Mouse (Mus musculus): ENCODE data around the gene Atp9a. TPM values are rescaled to one million over a fixed set of nuclear protein-coding genes. Genes with fewer than 3 reads are reported as not detected.

Gene Atp9a
- polyA plus RNA-seq, 1 experiment from 2014 or later = 24.1 TPM

DNA sequence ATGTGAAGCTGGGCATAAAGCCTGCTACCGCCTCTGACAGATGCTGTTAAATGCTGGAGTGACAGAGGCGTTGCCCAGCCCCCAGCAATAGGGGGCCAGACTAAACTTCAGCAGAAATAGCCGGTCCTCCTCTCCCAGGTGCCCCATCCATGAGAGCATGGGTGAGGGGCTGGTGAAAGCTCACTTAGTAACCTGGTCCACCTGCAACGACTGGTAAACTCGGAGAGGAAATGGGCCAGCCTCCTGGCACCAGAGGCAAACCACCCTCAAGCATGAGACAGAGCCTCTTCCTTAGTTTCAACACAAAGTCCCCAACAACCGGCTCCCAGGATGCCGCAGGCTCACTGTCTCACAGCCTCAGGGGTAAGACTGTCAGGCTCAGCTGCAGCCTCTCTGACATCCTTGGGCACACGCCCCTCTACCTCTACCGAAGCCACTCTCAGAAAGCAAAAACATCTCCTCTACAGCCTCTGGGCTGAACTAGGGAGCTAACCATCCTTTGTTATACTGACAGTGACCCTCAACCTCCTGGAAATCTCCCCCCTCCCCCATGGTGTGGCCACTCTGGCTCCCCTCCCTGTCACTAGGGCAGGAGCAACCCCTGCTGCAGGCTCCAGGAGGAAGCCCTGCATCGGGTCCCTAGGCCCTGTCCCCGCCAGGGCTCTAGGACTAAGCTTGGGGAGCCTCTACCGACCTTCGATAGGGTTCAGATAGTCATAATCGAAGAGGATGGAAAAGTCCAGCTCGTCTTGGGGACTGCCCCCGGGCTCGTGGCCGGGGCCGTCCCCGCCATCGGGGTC, 152.6 kb downstream of the Atp9a start:
- ATAC-seq (ENCODE audit: low FRiP score, low TSS enrichment) = peak; percentile 40
- Histone ChIP-seq H3K4me1 (replicated peaks; ENCODE audit: control insufficient read depth, insufficient read depth) (no peaks in the 10 kb centered on the region), H3K9me3 (ENCODE audit: control insufficient read depth, low read length) (no peaks in the 10 kb centered on the region), H3K9ac (ENCODE audit: low read length) (peak overlapping the region; percentile 53), H3K27ac (replicated peaks) (no peak overlapping the region), H3K4me3 (ENCODE audit: low read depth, low read length) (peak overlapping the region; percentile 45), H3K36me3 (ENCODE audit: control insufficient read depth, insufficient read depth, low read length) (no peaks in the 10 kb centered on the region), H3K4me2 (replicated peaks; ENCODE audit: low read depth) (peak overlapping the region; percentile 68), H3K27me3 (ENCODE audit: control insufficient read depth, insufficient read depth, low read length) (no peaks in the 10 kb centered on the region)
- no peak for TF ChIP-seq CTCF (IDR thresholded peaks at IDR 0.05; ENCODE audit: low read depth)
- TF ChIP-seq EP300 (optimal IDR thresholded peaks at IDR 0.05) = no peak
- DNase-seq (ENCODE audit: low spot score) = peak; percentile 33
- WGBS = 16% methylated on average over 21 of the region's 21 CpGs

GRCm38 (mm10) chr2:168588591-168589367, 153.4 kb downstream of the Atp9a start:
- no peaks in the 10 kb centered on the region for H3K27me3 ChIP-seq (ENCODE audit: control insufficient read depth, insufficient read depth, low read length)
- no peaks in the 10 kb centered on the region for H3K36me3 ChIP-seq (ENCODE audit: control insufficient read depth, insufficient read depth, low read length)
- H3K4me3 ChIP-seq (ENCODE audit: low read depth, low read length) = peak overlapping the region; percentile 45; the same call in 1 of the 2 replicates
- no peak for TF ChIP-seq CTCF (IDR thresholded peaks at IDR 0.05; ENCODE audit: low read depth)
- no peak for TF ChIP-seq EP300 (optimal IDR thresholded peaks at IDR 0.05)
- no peaks in the 10 kb centered on the region for H3K4me1 ChIP-seq (replicated peaks; ENCODE audit: control insufficient read depth, insufficient read depth)
- WGBS = 56% methylated on average over 11 of the region's 11 CpGs
- DNase-seq (ENCODE audit: low spot score) (no peak), ATAC-seq (ENCODE audit: low FRiP score, low TSS enrichment) (no peak)
- H3K27ac ChIP-seq (replicated peaks) = no peak overlapping the region
- H3K9me3 ChIP-seq (ENCODE audit: control insufficient read depth, low read length) = no peaks in the 10 kb centered on the region
- H3K9ac ChIP-seq (ENCODE audit: low read length) = no peak overlapping the region
- peak overlapping the region; percentile 68 for H3K4me2 ChIP-seq (replicated peaks; ENCODE audit: low read depth)

GRCm38 (mm10) chr2:168587159-168587558, 155.1 kb downstream of the Atp9a start:
- Histone ChIP-seq H3K4me3 (ENCODE audit: low read depth, low read length) (no peak overlapping the region), H3K4me1 (replicated peaks; ENCODE audit: control insufficient read depth, insufficient read depth) (no peaks in the 10 kb centered on the region), H3K27ac (replicated peaks) (no peak overlapping the region), H3K4me2 (replicated peaks; ENCODE audit: low read depth) (no peak overlapping the region), H3K9me3 (ENCODE audit: control insufficient read depth, low read length) (no peaks in the 10 kb centered on the region), H3K9ac (ENCODE audit: low read length) (no peak overlapping the region), H3K36me3 (ENCODE audit: control insufficient read depth, insufficient read depth, low read length) (no peaks in the 10 kb centered on the region), H3K27me3 (ENCODE audit: control insufficient read depth, insufficient read depth, low read length) (no peaks in the 10 kb centered on the region)
- DNase-seq (ENCODE audit: low spot score) (no peak), ATAC-seq (ENCODE audit: low FRiP score, low TSS enrichment) (no peak)
- TF ChIP-seq EP300 (optimal IDR thresholded peaks at IDR 0.05) (no peak), CTCF (IDR thresholded peaks at IDR 0.05; ENCODE audit: low read depth) (no peak)
- WGBS = 75% methylated on average over 8 of the region's 8 CpGs

GRCm38 (mm10) chr2:168586512-168586911, 155.7 kb downstream of the Atp9a start:
- no peaks in the 10 kb centered on the region for H3K27me3 ChIP-seq (ENCODE audit: control insufficient read depth, insufficient read depth, low read length)
- no peak overlapping the region for H3K9ac ChIP-seq (ENCODE audit: low read length)
- H3K36me3 ChIP-seq (ENCODE audit: control insufficient read depth, insufficient read depth, low read length) = no peaks in the 10 kb centered on the region
- H3K4me1 ChIP-seq (replicated peaks; ENCODE audit: control insufficient read depth, insufficient read depth) = no peaks in the 10 kb centered on the region
- no peak overlapping the region for H3K4me3 ChIP-seq (ENCODE audit: low read depth, low read length)
- H3K27ac ChIP-seq (replicated peaks) = no peak overlapping the region
- WGBS = 76% methylated on average over 12 of the region's 12 CpGs
- TF ChIP-seq EP300 (optimal IDR thresholded peaks at IDR 0.05) = no peak
- no peak for TF ChIP-seq CTCF (IDR thresholded peaks at IDR 0.05; ENCODE audit: low read depth)
- no peak overlapping the region for H3K4me2 ChIP-seq (replicated peaks; ENCODE audit: low read depth)
- DNase-seq (ENCODE audit: low spot score) (no peak), ATAC-seq (ENCODE audit: low FRiP score, low TSS enrichment) (no peak)
- no peaks in the 10 kb centered on the region for H3K9me3 ChIP-seq (ENCODE audit: control insufficient read depth, low read length)

DNA sequence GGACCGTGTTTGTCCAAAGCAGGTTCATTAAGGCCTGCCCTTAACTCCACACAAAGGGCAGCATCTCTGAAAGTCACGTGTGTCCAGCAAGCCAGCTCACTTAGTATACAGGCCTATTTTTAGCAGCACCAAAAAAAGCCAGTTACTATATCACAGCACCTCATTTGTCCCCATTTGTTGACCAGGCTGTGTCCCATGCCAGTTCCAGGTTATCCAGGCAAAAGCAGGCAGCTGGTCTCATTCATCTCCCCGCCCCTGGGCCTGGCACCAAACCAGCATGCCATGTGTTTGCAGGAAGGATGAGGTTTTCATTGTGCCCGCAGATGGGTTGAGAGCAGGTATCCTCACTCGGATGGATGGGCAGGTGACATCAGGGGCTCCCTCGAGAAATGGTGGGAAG, 157.4 kb downstream of the Atp9a start:
- DNase-seq (ENCODE audit: low spot score) (no peak), ATAC-seq (ENCODE audit: low FRiP score, low TSS enrichment) (no peak)
- Histone ChIP-seq H3K27ac (replicated peaks) (no peak overlapping the region), H3K4me1 (replicated peaks; ENCODE audit: control insufficient read depth, insufficient read depth) (no peaks in the 10 kb centered on the region), H3K9me3 (ENCODE audit: control insufficient read depth, low read length) (no peaks in the 10 kb centered on the region), H3K9ac (ENCODE audit: low read length) (no peak overlapping the region), H3K4me2 (replicated peaks; ENCODE audit: low read depth) (no peak overlapping the region), H3K27me3 (ENCODE audit: control insufficient read depth, insufficient read depth, low read length) (no peaks in the 10 kb centered on the region), H3K4me3 (ENCODE audit: low read depth, low read length) (no peak overlapping the region), H3K36me3 (ENCODE audit: control insufficient read depth, insufficient read depth, low read length) (no peaks in the 10 kb centered on the region)
- WGBS = 68% methylated on average over 6 of the region's 6 CpGs
- TF ChIP-seq CTCF (IDR thresholded peaks at IDR 0.05; ENCODE audit: low read depth) (no peak), EP300 (optimal IDR thresholded peaks at IDR 0.05) (no peak)

Small RNAs within 50 kb of the gene (microRNA-seq; reads per million reads assigned to microRNA genes)
- 0.96 reads per million for gene Mir7004

Other genes starting within 250 kb of the Atp9a start
- gene Nfatc2, start 140.8 kb downstream of the Atp9a start, polyA plus RNA-seq (2015; fragmentation: Nextera tagmentation; extraction: Ambion mirVana) = 2.0 and 2.2 TPM in 2 replicates
- gene Sall4, start 25.5 kb upstream of the Atp9a start, polyA plus RNA-seq (2015; fragmentation: Nextera tagmentation; extraction: Ambion mirVana) = 0.05 and 0.18 TPM in 2 replicates
- gene Zfp64, start 213.2 kb upstream of the Atp9a start, polyA plus RNA-seq (2015; fragmentation: Nextera tagmentation; extraction: Ambion mirVana) = 28.0 and 29.8 TPM in 2 replicates

Measured in stomach, postnatal 0 days (tissue).